Comparison of ENCODE assay signal across 15 mouse cellular contexts in genomic region chr9:4654333-4654732, GRCm38 (mm10).
"Had no signal": no experiment of that assay in that cellular context is flagged by ENCODE, and none has a peak within 500 bp of the region (broad histone marks: within the 10 kb centered on the region; RNA-seq: fewer than 3 reads in every experiment).

No protein-coding gene starts in this region.

- H3K27ac ChIP-seq: neural tube, embryonic 13.5 days; neural tube, embryonic 15.5 days; stomach, embryonic 15.5 days; stomach, postnatal 0 days had no signal

- DNase-seq: right cerebral cortex, adult 18-20 months; right cerebral cortex, postnatal 14 days; right cerebral cortex, postnatal 25 days; right cerebral cortex, postnatal 4 days; spleen, adult 18-20 months; thymus, adult 18-20 months; thymus, adult 2 months; thymus, postnatal 14 days; thymus, postnatal 25 days; thymus, postnatal 36 days; thymus, postnatal 4 days had no signal

- H3K9ac ChIP-seq: neural tube, embryonic 13.5 days; neural tube, embryonic 15.5 days; stomach, embryonic 15.5 days had no signal

- H3K36me3 ChIP-seq: neural tube, embryonic 13.5 days; neural tube, embryonic 15.5 days; stomach, embryonic 15.5 days had no signal

- H3K4me1 ChIP-seq: neural tube, embryonic 13.5 days; neural tube, embryonic 15.5 days; stomach, embryonic 15.5 days had no signal

- H3K9me3 ChIP-seq: neural tube, embryonic 13.5 days; neural tube, embryonic 15.5 days; stomach, embryonic 15.5 days had no signal

- H3K4me3 ChIP-seq: neural tube, embryonic 13.5 days; neural tube, embryonic 15.5 days; stomach, embryonic 15.5 days had no signal
